Mouse (Mus musculus) limb, embryonic 15.5 days (tissue): ENCODE measurements around the gene Paox. TPM values are rescaled to one million over a fixed set of nuclear protein-coding genes. Genes with fewer than 3 reads are reported as not detected.
"Not testable (repeated sequence)": the region's sequence is repeated elsewhere in the genome, so short reads cannot be mapped to it uniquely, and the experiment has no call there.

ENCODE experiments used
- ATAC-seq: fragments of 200-750 bp; cut with Nextera tagmentation; 2 replicates; pipeline ENCODE4 v1.8.0; 2017; ENCODE audit warnings: low read depth, moderate TSS enrichment; ENCODE audit not compliant: insufficient number of reproducible peaks, low FRiP score, low TSS enrichment
- H3K27ac ChIP-seq: fragments of 300-500 bp; sonication (generic); 2 replicates; pipeline ENCODE4 v1.5.1; 2015; ENCODE audit warnings: moderate library complexity, mild to moderate bottlenecking, inconsistent platforms
- H3K27me3 ChIP-seq: fragments of 300-500 bp; sonication (generic); 2 replicates; pipeline ENCODE4 v1.6.1; 2015; ENCODE audit warnings: inconsistent platforms
- H3K36me3 ChIP-seq: fragments of 300-500 bp; sonication (generic); 2 replicates; pipeline ENCODE4 v1.6.1; 2015; ENCODE audit warnings: inconsistent platforms
- H3K4me1 ChIP-seq: fragments of 300-500 bp; sonication (generic); 2 replicates; pipeline ENCODE4 v1.6.1; 2015; ENCODE audit warnings: inconsistent platforms
- H3K4me2 ChIP-seq: fragments of 300-500 bp; sonication (generic); 2 replicates; pipeline ENCODE4 v1.6.1; 2015; ENCODE audit warnings: mild to moderate bottlenecking, inconsistent platforms
- H3K4me3 ChIP-seq: fragments of 300-500 bp; sonication (generic); 2 replicates; pipeline ENCODE4 v1.5.1; 2015; ENCODE audit warnings: mild to moderate bottlenecking, inconsistent platforms
- H3K9ac ChIP-seq: fragments of 300-500 bp; sonication (generic); 2 replicates; pipeline ENCODE4 v1.6.1; 2015; ENCODE audit warnings: inconsistent platforms
- H3K9me3 ChIP-seq: fragments of 300-500 bp; sonication (generic); 2 replicates; pipeline ENCODE4 v1.6.1; 2016; ENCODE audit warnings: inconsistent platforms
- WGBS: fragments of 180-500 bp; shearing (Covaris S2); methylation state at CpG from one replicate; pipeline ENCODE4 v1.1.7; 2015; 5-methylcytosine and 5-hydroxymethylcytosine counted together
- polyA plus RNA-seq: library from polyadenylated mRNA; unstranded; fragments of >200 nt; fragmentation: Nextera tagmentation; extraction: Ambion mirVana; gene quantifications from 2 replicates; pipeline ENCODE4 v1.2.1, GENCODE M21; 2015

Gene Paox
- polyA plus RNA-seq, 1 experiment from 2014 or later: 17.7 TPM

DNA sequence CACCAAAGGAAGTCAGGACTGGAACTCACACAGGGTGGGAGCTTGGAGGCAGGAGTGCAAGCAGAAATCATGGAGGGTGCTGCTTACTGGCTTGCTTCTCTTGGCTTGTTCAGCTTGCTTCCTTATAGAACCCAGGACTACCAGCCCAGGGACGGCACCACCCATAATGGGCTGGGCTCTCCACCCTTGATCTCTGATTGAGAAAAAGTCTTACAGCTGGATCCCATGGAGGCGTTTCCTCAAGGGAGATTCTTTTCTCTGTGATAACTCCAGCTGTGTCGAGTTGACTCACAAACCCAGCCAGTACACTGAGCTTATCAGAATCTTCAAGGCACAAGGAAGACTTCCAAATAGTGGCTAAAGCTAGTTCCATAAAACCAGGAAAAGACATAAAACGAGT lies 7.2 kb downstream of the Paox start:
- Histone ChIP-seq H3K4me3 (no peak overlapping the region), H3K27ac (peak overlapping the region; percentile 33; the same call in 1 of the 2 replicates)
- WGBS: 35% methylated on average over 4 of the region's 4 CpGs

DNA sequence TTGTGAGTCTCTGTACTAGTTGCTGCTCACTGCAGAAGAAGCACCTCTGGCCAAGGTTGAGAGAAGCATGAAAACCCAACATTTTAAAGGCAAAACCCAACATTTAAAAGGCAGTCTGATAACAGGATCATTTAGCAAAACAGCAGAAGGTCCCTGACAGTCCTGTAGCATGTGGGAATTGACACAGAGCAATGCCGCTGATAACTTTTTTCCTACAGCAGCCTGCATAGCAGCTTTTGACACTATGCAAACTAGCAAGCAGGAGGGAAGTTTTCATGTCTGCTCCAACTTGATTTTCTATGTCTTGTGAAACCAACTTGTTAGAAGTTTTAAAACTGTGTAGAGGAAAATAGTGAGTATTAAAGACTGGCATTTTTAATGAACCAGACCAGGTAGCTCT lies 8.8 kb downstream of the Paox start:
- Histone ChIP-seq H3K4me3 (no peak overlapping the region), H3K9ac (no peak overlapping the region), H3K4me2 (no peak overlapping the region), H3K27me3 (no peaks in the 10 kb centered on the region), H3K27ac (no peak overlapping the region), H3K4me1 (peaks cover 15% of the 10 kb centered on the region), H3K36me3 (peaks cover 3% of the 10 kb centered on the region; the same call in 1 of the 2 replicates), H3K9me3 (no peaks in the 10 kb centered on the region)
- WGBS: 84% methylated on average over 1 of the region's 1 CpGs
- ATAC-seq: no peak

More for the DNA sequence above, 7.2 kb downstream of the Paox start:
- H3K4me2 ChIP-seq: no peak overlapping the region
- peaks cover 15% of the 10 kb centered on the region for H3K4me1 ChIP-seq
- ATAC-seq: no peak
- H3K9ac ChIP-seq: no peak overlapping the region
- H3K36me3 ChIP-seq: no peaks in the 10 kb centered on the region
- H3K9me3 ChIP-seq: no peaks in the 10 kb centered on the region
- H3K27me3 ChIP-seq: no peaks in the 10 kb centered on the region

DNA sequence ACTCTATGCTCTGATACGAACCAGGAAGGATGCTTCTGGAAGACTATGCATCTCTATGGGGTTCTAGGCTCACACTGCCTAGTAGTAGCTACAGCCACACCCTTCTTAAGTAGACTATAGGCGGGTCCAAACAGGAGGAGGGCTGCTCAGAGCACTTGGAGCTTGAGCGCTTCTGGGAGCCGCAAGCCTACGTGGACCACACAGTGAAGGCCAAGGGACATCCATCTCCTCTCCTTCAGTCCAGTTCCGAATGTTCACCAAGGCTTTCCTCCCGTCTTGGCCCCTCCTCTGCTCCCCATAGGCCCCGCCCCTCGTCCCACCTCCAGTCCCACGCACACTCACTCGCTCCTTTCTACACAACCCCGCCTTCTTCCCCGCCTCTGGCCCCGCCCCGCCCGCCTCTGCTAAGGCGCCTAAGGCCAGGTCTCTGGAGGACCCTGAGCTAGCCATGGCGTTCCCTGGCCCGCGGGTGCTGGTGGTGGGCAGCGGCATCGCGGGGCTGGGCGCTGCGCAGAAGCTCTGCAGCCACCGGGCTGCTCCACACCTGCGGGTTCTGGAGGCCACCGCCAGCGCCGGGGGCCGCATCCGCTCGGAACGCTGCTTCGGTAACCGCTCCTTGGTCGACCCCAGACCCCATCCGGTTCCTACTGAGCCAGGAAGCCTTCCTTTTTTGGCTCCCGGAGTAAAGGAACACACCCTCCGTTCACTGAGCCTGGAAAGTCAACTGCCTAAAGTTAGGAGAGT lies 9.9 kb downstream of the Paox start:
- H3K36me3 ChIP-seq: peaks cover 13% of the 10 kb centered on the region

GRCm38 (mm10) chr7:140126022-140126350 lies 10.4 kb downstream of the Paox start:
- Histone ChIP-seq H3K4me3 (peak overlapping the region; percentile 62), H3K9ac (peak overlapping the region; percentile 58), H3K9me3 (no peaks in the 10 kb centered on the region), H3K27me3 (no peaks in the 10 kb centered on the region), H3K36me3 (peaks cover 18% of the 10 kb centered on the region), H3K4me1 (peaks cover 15% of the 10 kb centered on the region), H3K27ac (peak overlapping the region; percentile 43; the same call in 1 of the 2 replicates), H3K4me2 (peak overlapping the region; percentile 55)
- ATAC-seq: peak; percentile 27; the same call in 1 of the 2 replicates
- 3% methylated on average over 5 of the region's 5 CpGs for WGBS

More for the DNA sequence above, 9.9 kb downstream of the Paox start:
- Histone ChIP-seq H3K9ac (peak overlapping the region; percentile 58), H3K27ac (peak overlapping the region; percentile 43; the same call in 1 of the 2 replicates), H3K27me3 (no peaks in the 10 kb centered on the region), H3K4me1 (peaks cover 15% of the 10 kb centered on the region), H3K9me3 (no peaks in the 10 kb centered on the region), H3K4me3 (peak overlapping the region; percentile 62), H3K4me2 (peak overlapping the region; percentile 55)
- ATAC-seq: peak; percentile 92
- WGBS: 2% methylated on average over 40 of the region's 40 CpGs

DNA sequence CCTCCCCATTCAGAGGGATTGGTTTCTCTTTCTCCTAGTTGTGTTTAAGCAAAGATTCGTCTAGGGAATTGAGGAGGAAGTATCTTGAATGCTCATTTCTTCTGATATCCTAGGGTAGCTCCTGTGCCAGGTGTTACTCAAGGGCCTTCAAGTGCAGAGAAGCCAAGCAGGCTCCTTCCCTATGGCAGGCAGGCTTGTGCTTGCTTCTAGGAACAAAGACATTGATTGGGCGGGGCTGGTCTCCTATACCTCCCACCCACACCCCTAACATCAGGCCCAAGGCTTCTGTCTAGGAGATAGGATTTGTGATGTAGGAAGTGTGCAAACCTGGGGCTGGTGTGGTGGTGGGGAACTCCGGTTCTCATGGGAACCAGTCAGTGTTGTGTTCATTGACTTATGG lies 11.3 kb downstream of the Paox start:
- no peaks in the 10 kb centered on the region for H3K27me3 ChIP-seq
- H3K4me2 ChIP-seq: no peak overlapping the region
- no peak overlapping the region for H3K4me3 ChIP-seq
- H3K9me3 ChIP-seq: no peaks in the 10 kb centered on the region
- 77% methylated on average over 3 of the region's 3 CpGs for WGBS
- H3K4me1 ChIP-seq: peaks cover 15% of the 10 kb centered on the region
- no peak for ATAC-seq
- H3K27ac ChIP-seq: no peak overlapping the region
- H3K36me3 ChIP-seq: peaks cover 24% of the 10 kb centered on the region
- H3K9ac ChIP-seq: no peak overlapping the region

DNA sequence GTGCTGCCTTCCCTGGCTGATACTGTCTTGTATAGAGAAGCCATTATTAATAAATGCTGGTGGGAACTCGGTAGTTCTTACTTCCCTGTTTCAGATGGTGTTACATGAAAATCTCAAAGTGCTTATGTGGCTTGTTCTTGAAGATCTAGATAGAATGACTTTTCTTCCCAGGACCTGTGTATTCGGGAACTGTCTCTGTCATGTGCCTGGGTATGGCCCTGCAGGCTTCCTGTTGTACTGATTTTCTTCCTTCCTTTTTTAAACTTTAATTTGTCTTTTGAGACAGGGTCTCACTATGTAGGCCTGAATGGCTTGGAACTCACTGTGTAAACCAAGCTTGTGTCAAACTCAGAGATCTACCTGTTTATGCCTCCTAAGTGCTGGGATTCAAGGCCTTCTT lies 12.3 kb downstream of the Paox start:
- Histone ChIP-seq H3K4me1 (peaks cover 15% of the 10 kb centered on the region), H3K4me2 (no peak overlapping the region), H3K4me3 (no peak overlapping the region), H3K9ac (no peak overlapping the region), H3K36me3 (peaks cover 26% of the 10 kb centered on the region), H3K27ac (no peak overlapping the region), H3K9me3 (no peaks in the 10 kb centered on the region), H3K27me3 (no peaks in the 10 kb centered on the region)
- WGBS: 86% methylated on average over 2 of the region's 2 CpGs
- no peak for ATAC-seq

DNA sequence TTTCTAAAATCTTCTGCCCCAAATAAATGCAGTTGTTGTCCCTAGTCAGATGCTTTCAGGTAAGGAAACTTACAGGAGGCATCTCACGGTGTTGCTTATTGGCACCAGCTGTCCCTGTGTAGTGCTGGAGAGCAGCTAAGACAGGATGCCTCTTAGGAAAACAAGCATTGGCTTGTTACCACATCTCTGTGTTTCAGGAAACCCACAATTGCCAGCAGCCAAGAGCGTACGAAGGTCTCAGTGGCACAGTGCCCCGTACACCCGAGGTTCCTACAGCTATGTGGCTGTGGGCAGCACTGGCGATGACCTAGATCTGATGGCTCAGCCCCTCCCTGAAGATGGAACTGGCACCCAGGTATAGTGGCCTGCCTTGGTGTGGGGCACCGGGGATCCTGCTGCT lies 16.6 kb downstream of the Paox start:
- H3K4me2 ChIP-seq, ATAC-seq, H3K4me1 ChIP-seq, H3K27ac ChIP-seq, H3K4me3 ChIP-seq, H3K9ac ChIP-seq, H3K27me3 ChIP-seq, H3K9me3 ChIP-seq: not testable (repeated sequence)
- WGBS: 95% methylated on average over 7 of the region's 7 CpGs
- peaks cover 43% of the 10 kb centered on the region for H3K36me3 ChIP-seq

- H3K9ac ChIP-seq, H3K9me3 ChIP-seq: not testable (repeated sequence)
- 88% methylated on average over 7 of the region's 7 CpGs for WGBS
These were observed 18.4 kb downstream of the Paox start for GRCm38 (mm10) chr7:140134033-140134432.

DNA sequence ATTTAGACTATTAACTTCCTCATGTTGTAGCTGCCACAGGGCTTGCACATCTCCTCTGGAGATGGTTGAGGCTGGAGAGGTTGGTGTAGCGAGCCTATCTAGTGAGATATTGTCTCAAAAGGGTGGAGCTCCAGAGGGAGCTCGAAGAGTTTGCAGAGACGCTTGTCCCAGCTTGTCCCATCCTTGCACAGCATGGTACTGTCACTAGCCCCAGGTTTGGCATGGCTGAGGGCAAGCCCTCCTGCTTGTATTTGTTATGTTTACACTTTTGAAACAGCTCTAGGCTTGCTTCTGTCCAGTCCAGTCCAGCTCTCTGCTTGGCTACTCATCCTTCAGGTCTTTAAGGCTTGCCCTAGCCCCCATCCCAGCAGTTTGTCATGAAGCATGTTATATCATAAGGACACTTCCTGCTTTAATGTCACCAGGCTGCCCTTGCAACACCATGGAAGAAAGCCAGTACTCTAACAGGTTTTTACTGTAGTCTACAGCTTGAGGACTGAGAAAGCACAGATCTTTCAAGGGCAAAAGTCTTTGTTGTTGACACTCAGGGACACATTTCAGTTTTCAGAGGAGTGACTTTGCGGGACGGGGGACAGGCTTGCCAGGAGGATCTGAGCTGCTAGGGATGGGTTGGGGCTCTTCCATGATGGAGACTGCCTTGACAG lies 19.6 kb downstream of the Paox start:
- Histone ChIP-seq H3K4me2 (no peak overlapping the region), H3K4me3 (no peak overlapping the region), H3K27ac (no peak overlapping the region), H3K4me1 (peaks cover 6% of the 10 kb centered on the region), H3K36me3 (peaks cover 32% of the 10 kb centered on the region), H3K27me3 (no peaks in the 10 kb centered on the region), H3K9me3 (no peaks in the 10 kb centered on the region), H3K9ac (no peak overlapping the region)
- no peak for ATAC-seq
- 86% methylated on average over 5 of the region's 5 CpGs for WGBS

More at GRCm38 (mm10) chr7:140134033-140134432, 18.4 kb downstream of the Paox start:
- H3K27me3 ChIP-seq, ATAC-seq, H3K4me2 ChIP-seq, H3K4me3 ChIP-seq, H3K27ac ChIP-seq, H3K4me1 ChIP-seq: not testable (repeated sequence)
- peaks cover 43% of the 10 kb centered on the region for H3K36me3 ChIP-seq

GRCm38 (mm10) chr7:140137135-140138020 lies 21.8 kb downstream of the Paox start, which contains the start of gene Mtg1:
TSS of gene Mtg1 (plus strand) at chr7:140137564.
- Histone ChIP-seq H3K4me3 (peak within 1 kb of the TSS; percentile 93), H3K27me3 (no peaks in the 10 kb centered on the region)
- peak; percentile 93 for ATAC-seq

GRCm38 (mm10) chr7:140138021-140138310 lies 22.4 kb downstream of the Paox start:
- ATAC-seq: no peak
- peak overlapping the region; percentile 90 for H3K4me2 ChIP-seq
- H3K27me3 ChIP-seq: no peaks in the 10 kb centered on the region
- H3K9me3 ChIP-seq: no peaks in the 10 kb centered on the region
- peak overlapping the region; percentile 93 for H3K4me3 ChIP-seq
- 0% methylated on average over 8 of the region's 8 CpGs for WGBS
- peaks cover 17% of the 10 kb centered on the region for H3K36me3 ChIP-seq
- H3K9ac ChIP-seq: peak overlapping the region; percentile 95
- H3K4me1 ChIP-seq: peaks cover 6% of the 10 kb centered on the region
- H3K27ac ChIP-seq: peak overlapping the region; percentile 83

More at GRCm38 (mm10) chr7:140137135-140138020, 21.8 kb downstream of the Paox start, which contains the start of gene Mtg1:
- peak within 1 kb of the TSS; percentile 95 for H3K9ac ChIP-seq
- H3K4me1 ChIP-seq: peaks cover 6% of the 10 kb centered on the region
- peak within 1 kb of the TSS; percentile 90 for H3K4me2 ChIP-seq
- 2% methylated on average over 39 of the region's 39 CpGs for WGBS
- no peaks in the 10 kb centered on the region for H3K9me3 ChIP-seq
- H3K36me3 ChIP-seq: peaks cover 17% of the 10 kb centered on the region
- peak within 1 kb of the TSS; percentile 83 for H3K27ac ChIP-seq
